Mouse (Mus musculus) brain, embryonic 14.5 days (tissue): ENCODE data around the gene Mrps10.
"Not testable (repeated sequence)": the region's sequence is repeated elsewhere in the genome, so short reads cannot be mapped to it uniquely, and the experiment has no call there.

Experiments
- CTCF ChIP-seq: fragments of 200-500 bp; IDR thresholded peaks from 2 replicates; pipeline ENCODE4 v1.5.1; 2012; ENCODE audit warnings: inconsistent platforms, mild to moderate bottlenecking, moderate library complexity, borderline replicate concordance; ENCODE audit not compliant: insufficient read depth, insufficient read length; ENCODE audit errors: extremely low read depth
- POLR2A ChIP-seq: fragments of 200-500 bp; IDR thresholded peaks from 2 replicates; pipeline ENCODE4 v1.6.1; 2012; ENCODE audit warnings: mild to moderate bottlenecking, inconsistent platforms, borderline replicate concordance; ENCODE audit not compliant: poor library complexity, insufficient read depth, insufficient read length, severe bottlenecking; ENCODE audit errors: extremely low read depth

- not testable (repeated sequence) for TF ChIP-seq CTCF, POLR2A
These were observed 41.5 kb downstream of the Mrps10 start for GRCm38 (mm10) chr17:47409897-47410861.
